Mouse (Mus musculus) embryonic fibroblast, embryonic 13.5 days (primary cell): ENCODE data around the gene Shank1. TPM values are rescaled to one million over a fixed set of nuclear protein-coding genes. Genes with fewer than 3 reads are reported as not detected.

Experiments
- H3K27ac ChIP-seq: 2 replicates; pipeline ENCODE4 v1.5.1; 2012; ENCODE audit warnings: low read length, control low read depth, inconsistent platforms; ENCODE audit not compliant: insufficient read depth
- H3K4me1 ChIP-seq: 2 replicates; pipeline ENCODE4 v1.6.1; 2011; ENCODE audit warnings: low read length; ENCODE audit not compliant: control insufficient read depth, insufficient read depth
- H3K4me3 ChIP-seq: 2 replicates; pipeline ENCODE4 v1.5.1; 2011; ENCODE audit warnings: mild to moderate bottlenecking, control low read depth, low read length; ENCODE audit not compliant: insufficient read depth
- CTCF ChIP-seq: IDR thresholded peaks from 2 replicates; pipeline ENCODE4 v1.5.1; 2011; ENCODE audit warnings: mild to moderate bottlenecking, control low read depth, low read length, moderate library complexity, borderline replicate concordance; ENCODE audit not compliant: insufficient read depth
- POLR2A ChIP-seq: IDR thresholded peaks from 2 replicates; pipeline ENCODE4 v1.6.1; 2011; ENCODE audit warnings: low read depth, mild to moderate bottlenecking, control low read depth, low read length, moderate library complexity
- polyA plus RNA-seq: library from polyadenylated mRNA; stranded (reverse); fragments of >200 nt; gene quantifications from 2 replicates; pipeline ENCODE4 v1.2.4, GENCODE M21; 2011; ENCODE audit warnings: low read depth; ENCODE audit not compliant: missing spikeins, insufficient read length

The Shank1 gene
- polyA plus RNA-seq, 1 experiment: 2.6 TPM

GRCm38 (mm10) chr7:44312484-44312883 is 2.4 kb downstream of the Shank1 start:
- no peaks in the 10 kb centered on the region; the same call in 1 of the 2 replicates for H3K4me1 ChIP-seq
- H3K4me3 ChIP-seq: no peak overlapping the region
- TF ChIP-seq CTCF (no peak), POLR2A (no peak)
- no peak overlapping the region for H3K27ac ChIP-seq

- no peak overlapping the region for H3K4me3 ChIP-seq
- H3K27ac ChIP-seq: no peak overlapping the region
- TF ChIP-seq POLR2A (no peak), CTCF (peak; percentile 40; the same call in 1 of the 2 replicates)
- H3K4me1 ChIP-seq: no peaks in the 10 kb centered on the region
These were observed 7.9 kb downstream of the Shank1 start for GRCm38 (mm10) chr7:44317913-44318312.

GRCm38 (mm10) chr7:44320886-44321285 is 10.8 kb downstream of the Shank1 start:
- Histone ChIP-seq H3K4me1 (no peaks in the 10 kb centered on the region), H3K27ac (no peak overlapping the region), H3K4me3 (no peak overlapping the region)
- TF ChIP-seq CTCF: no peak
- TF ChIP-seq POLR2A: no peak

GRCm38 (mm10) chr7:44322290-44322689 is 12.2 kb downstream of the Shank1 start:
- H3K4me1 ChIP-seq: no peaks in the 10 kb centered on the region
- no peak overlapping the region for H3K27ac ChIP-seq
- no peak overlapping the region for H3K4me3 ChIP-seq
- no peak for TF ChIP-seq CTCF
- no peak for TF ChIP-seq POLR2A

GRCm38 (mm10) chr7:44326614-44327013 is 16.6 kb downstream of the Shank1 start:
- TF ChIP-seq CTCF (no peak), POLR2A (no peak)
- Histone ChIP-seq H3K27ac (no peak overlapping the region), H3K4me3 (no peak overlapping the region), H3K4me1 (no peaks in the 10 kb centered on the region)

GRCm38 (mm10) chr7:44332336-44332735 is 22.3 kb downstream of the Shank1 start:
- H3K4me3 ChIP-seq: no peak overlapping the region
- no peak overlapping the region for H3K27ac ChIP-seq
- no peak for TF ChIP-seq CTCF
- TF ChIP-seq POLR2A: no peak
- no peaks in the 10 kb centered on the region; the same call in 1 of the 2 replicates for H3K4me1 ChIP-seq

GRCm38 (mm10) chr7:44334139-44334538 is 24.1 kb downstream of the Shank1 start:
- Histone ChIP-seq H3K27ac (no peak overlapping the region), H3K4me1 (no peaks in the 10 kb centered on the region; the same call in 1 of the 2 replicates), H3K4me3 (no peak overlapping the region)
- TF ChIP-seq POLR2A: no peak
- TF ChIP-seq CTCF: no peak

GRCm38 (mm10) chr7:44335031-44335878 is 25.2 kb downstream of the Shank1 start:
- Histone ChIP-seq H3K4me3 (no peak overlapping the region), H3K27ac (no peak overlapping the region), H3K4me1 (no peaks in the 10 kb centered on the region; the same call in 1 of the 2 replicates)
- TF ChIP-seq CTCF (no peak), POLR2A (no peak)

- Histone ChIP-seq H3K27ac (no peak overlapping the region), H3K4me3 (no peak overlapping the region), H3K4me1 (no peaks in the 10 kb centered on the region; the same call in 1 of the 2 replicates)
- TF ChIP-seq CTCF (no peak), POLR2A (no peak)
These were observed 26.3 kb downstream of the Shank1 start for GRCm38 (mm10) chr7:44336046-44337021.
